Mouse (Mus musculus) embryonic stem cell, embryonic (primary cell): Measurements from ENCODE around the gene Tfe3.

ENCODE experiments used
- CTCF ChIA-PET, 4 experiments: fragments of 300-600 bp in 2 of 4; fragments of 350-600 bp in 2 of 4; sonication (Branson Sonifier 250); formaldehyde crosslinking; loops; one replicate each; lab custom pipeline; 2022; ENCODE audit warnings: inconsistent platforms in 2 of 4; lab: Charles Lee
- POLR2A ChIA-PET, 4 experiments: fragments of 300-600 bp in 2 of 4; fragments of 350-600 bp in 2 of 4; sonication (Branson Sonifier 250); formaldehyde crosslinking; loops; one replicate each; lab custom pipeline; 2022; ENCODE audit warnings: antibody characterized with exemption in 4 of 4, inconsistent platforms in 1 of 4; lab: Charles Lee

Gene Tfe3

GRCm38 (mm10) chrX:7772766-7773165 is 10.4 kb downstream of the Tfe3 start:
- CTCF ChIA-PET = interaction anchor here in 2 of 4 experiments (1.2 to 1.6 kb wide), 2 partner anchors 39 to 52 kb away, joined by 3 to 4 read pairs; no protein-coding TSS in a partner anchor
- POLR2A ChIA-PET = no interaction called here

- CTCF ChIA-PET = interaction anchor here in 1 of 4 experiments (0.6 to 1.0 kb wide), 4 partner anchors 18 to 325 kb away, joined by 3 to 4 read pairs (median 3); partner anchors contain the start of gene Praf2
Measured at GRCm38 (mm10) chrX:7775501-7776205, 13.3 kb downstream of the Tfe3 start.

GRCm38 (mm10) chrX:7776329-7777082 is 14.1 kb downstream of the Tfe3 start:
- ChIA-PET CTCF (interaction anchor here in 1 of 4 experiments (1.0 kb wide), 1 partner anchor 43 kb away, joined by 4 read pairs; no protein-coding TSS in a partner anchor), POLR2A (interaction anchor here in 3 of 4 experiments (0.6 to 4.8 kb wide), 10 partner anchors 10 to 207 kb away, joined by 3 to 41 read pairs (median 5); partner anchors contain the start of genes Tfe3 (in 2 of the 3), Gripap1 (in 1 of the 3), Pqbp1 (in 1 of the 3) and Timm17b (in 1 of the 3))

More at GRCm38 (mm10) chrX:7775501-7776205, 13.3 kb downstream of the Tfe3 start:
- POLR2A ChIA-PET = interaction anchor here in 3 of 4 experiments (0.5 to 4.8 kb wide), 12 partner anchors 10 to 172 kb away, joined by 3 to 41 read pairs (median 4); partner anchors contain the start of genes Tfe3 (in 2 of the 3), Gm45208 (in 1 of the 3), Gripap1 (in 1 of the 3) and Hdac6 (in 1 of the 3)

DNA sequence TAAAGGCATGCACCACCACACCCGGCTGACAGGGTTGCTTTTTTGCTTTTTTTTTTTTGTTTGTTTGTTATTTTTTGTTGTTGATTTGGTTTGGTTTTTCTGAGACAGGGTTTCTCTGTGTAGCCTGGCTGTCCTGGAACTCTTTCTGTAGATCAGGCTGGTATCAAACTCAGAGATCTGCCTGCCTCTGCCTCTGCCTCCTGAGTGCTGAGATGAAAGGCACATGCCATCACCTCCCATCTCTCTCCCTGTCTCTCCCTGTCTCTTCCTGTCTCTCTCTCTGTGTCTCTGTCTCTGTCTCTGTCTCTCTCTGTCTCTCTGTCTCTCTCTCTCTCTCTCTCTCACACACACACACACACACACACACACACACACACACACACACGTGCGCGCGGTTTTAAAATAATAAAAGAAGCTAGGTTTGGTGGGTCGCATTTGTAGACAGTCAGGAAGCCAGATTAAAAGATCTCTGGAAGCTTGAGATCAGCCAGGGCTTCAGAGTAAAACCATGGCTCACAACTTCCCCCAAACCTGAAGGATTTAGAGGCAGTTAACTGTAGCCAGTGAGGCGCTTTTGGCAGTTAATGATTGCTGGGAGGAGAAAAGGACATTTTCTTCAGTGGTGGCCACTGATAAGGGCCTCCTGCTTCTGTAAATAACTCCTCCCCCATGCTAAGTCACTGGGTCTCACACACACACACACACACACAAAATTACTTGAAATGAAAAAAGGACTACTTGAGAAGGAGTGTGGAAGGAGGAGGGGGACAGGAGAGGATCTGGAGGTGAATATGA is 16.3 kb downstream of the Tfe3 start:
- POLR2A ChIA-PET = interaction anchor here in 3 of 4 experiments (0.6 to 4.8 kb wide), 11 partner anchors 11 to 42 kb away, joined by 3 to 40 read pairs (median 4); partner anchors contain the start of genes Gripap1 (in 1 of the 3) and Tfe3 (in 1 of the 3)
- CTCF ChIA-PET = interaction anchor here in 2 of 4 experiments (0.6 to 1.2 kb wide), 6 partner anchors 11 to 46 kb away, joined by 3 to 5 read pairs (median 4); no protein-coding TSS in a partner anchor

DNA sequence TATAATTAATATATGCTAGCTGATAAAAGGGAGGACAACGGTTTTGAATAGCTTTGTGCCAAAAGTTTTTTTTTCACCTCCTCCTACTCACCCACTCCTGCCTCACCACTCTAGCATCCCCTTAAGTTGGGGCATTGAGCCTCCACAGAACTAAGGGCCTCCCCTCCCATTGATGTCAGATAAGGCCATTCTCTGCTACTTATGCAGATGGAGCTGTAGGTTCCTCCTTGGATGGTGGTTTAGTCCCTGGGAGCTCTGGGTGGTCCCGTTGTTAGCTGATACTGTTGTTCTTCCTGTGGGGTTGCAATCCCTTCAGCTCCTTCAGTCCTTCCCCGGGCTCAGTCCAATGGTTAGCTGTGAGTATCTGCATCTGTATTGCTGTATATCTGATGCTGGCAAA is 16.9 kb downstream of the Tfe3 start:
- ChIA-PET CTCF (interaction anchor here in 2 of 4 experiments (0.6 to 1.2 kb wide), 7 partner anchors 11 to 296 kb away, joined by 3 to 5 read pairs (median 3); no protein-coding TSS in a partner anchor), POLR2A (interaction anchor here in 2 of 4 experiments (0.6 to 1.7 kb wide), 8 partner anchors 10 to 43 kb away, joined by 3 to 8 read pairs (median 4); partner anchors contain the start of genes Gripap1 (in 1 of the 2) and Tfe3 (in 1 of the 2))

DNA sequence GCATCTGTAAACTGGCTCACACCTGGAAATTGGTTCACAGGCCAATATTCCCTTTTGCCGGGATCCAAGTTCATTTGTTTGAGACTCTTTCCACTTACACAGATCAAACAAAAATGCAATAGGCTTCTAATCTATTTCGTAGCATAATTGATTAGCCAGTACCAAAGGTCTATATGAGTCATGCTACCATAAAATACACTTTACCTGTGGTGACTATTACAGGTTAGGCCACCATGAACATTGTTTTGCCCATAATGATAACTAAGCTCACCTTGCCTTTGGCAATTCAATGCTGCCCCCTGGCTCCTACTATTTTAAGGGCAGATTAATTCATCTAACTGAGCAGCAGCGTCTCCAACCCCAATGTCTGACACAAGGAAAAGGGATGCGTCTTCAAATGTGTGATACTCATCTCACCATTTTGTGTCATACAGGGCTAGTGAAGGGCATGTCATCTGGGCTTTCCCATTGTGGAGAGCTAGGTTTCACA is 20.3 kb downstream of the Tfe3 start:
- POLR2A ChIA-PET = no interaction called here
- CTCF ChIA-PET = interaction anchor here in 2 of 4 experiments (1.2 to 2.3 kb wide), 2 partner anchors 10 to 49 kb away, joined by 4 to 6 read pairs; no protein-coding TSS in a partner anchor

DNA sequence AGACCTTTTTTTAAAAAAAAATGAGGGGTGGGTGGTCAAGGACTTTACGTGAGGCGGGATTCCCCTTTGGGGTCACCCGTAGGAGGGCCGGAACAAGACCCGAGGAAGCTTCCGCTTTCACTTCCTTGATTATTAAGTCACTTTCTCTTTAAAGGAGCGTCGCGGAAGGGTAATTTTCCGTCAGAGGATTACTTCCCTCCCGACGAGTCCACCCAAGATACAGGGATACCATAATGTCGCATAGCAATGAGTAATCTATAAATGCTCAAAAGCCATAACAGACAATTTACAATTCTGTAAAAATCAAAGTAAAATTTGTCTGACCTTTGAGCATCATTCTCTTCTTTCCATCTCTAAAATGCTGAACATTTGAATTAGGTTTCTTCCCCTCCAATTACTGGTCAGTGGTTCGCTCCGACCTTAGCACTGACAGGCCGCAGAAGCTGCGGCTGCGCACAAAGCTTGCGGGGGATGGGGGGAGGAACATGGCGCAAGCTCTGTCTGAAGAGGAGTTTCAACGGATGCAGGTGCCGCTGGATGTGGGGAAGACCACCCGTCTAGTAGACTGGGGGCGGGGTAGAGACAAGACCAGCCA is 27.3 kb downstream of the Tfe3 start, which contains the start of gene Gripap1:
Gene Gripap1, plus strand, starts transcription at position 224 of the 595 bp plus-strand sequence.
- CTCF ChIA-PET = interaction anchor here in 2 of 4 experiments (0.8 to 1.1 kb wide), 2 partner anchors 23 to 314 kb away, joined by 3 read pairs; no protein-coding TSS in a partner anchor
- POLR2A ChIA-PET = interaction anchor here in 3 of 4 experiments (0.7 to 2.3 kb wide), 16 partner anchors 10 to 285 kb away, joined by 3 to 8 read pairs (median 4); partner anchors contain the start of genes Hdac6 (in 1 of the 3), Suv39h1 (in 1 of the 3) and Tfe3 (in 1 of the 3)

DNA sequence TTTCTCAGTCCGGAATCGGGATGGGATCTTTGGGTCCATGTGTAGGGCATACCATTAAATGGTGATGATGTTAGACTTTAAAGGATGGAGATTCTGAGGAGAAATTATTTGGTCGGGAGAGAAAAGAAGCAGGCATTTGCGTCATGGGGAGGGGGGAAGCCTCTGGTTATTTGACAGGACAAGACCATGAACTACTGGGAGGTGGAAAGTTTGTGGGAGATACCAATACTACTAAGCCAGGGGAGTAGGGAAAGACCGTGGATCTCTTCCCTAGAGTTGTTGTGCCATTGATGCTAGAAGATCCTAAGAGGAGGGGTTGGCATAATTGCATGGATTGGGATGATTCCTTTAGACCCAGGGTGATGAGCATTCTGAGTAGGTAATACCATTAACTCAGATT is 27.9 kb downstream of the Tfe3 start:
- POLR2A ChIA-PET = interaction anchor here in 3 of 4 experiments (0.6 to 2.3 kb wide), 14 partner anchors 11 to 284 kb away, joined by 3 to 8 read pairs (median 4); partner anchors contain the start of genes Hdac6 (in 1 of the 3), Suv39h1 (in 1 of the 3) and Tfe3 (in 1 of the 3)
- CTCF ChIA-PET = no interaction called here

GRCm38 (mm10) chrX:7793361-7793760 is 31.0 kb downstream of the Tfe3 start:
- POLR2A ChIA-PET = interaction anchor here in 2 of 4 experiments (0.8 to 1.9 kb wide), 7 partner anchors 14 to 94 kb away, joined by 3 to 5 read pairs (median 3); partner anchors contain the start of gene Slc35a2 (in 1 of the 2)
- CTCF ChIA-PET = interaction anchor here (0.6 to 1.4 kb wide), 15 partner anchors 9 to 412 kb away, joined by 3 to 12 read pairs (median 3); partner anchors contain the start of gene Ccdc120 (in 1 of the 4)

GRCm38 (mm10) chrX:7795016-7795415 is 32.7 kb downstream of the Tfe3 start:
- ChIA-PET CTCF (interaction anchor here in 2 of 4 experiments (0.5 to 0.7 kb wide), 3 partner anchors 47 to 164 kb away, joined by 3 to 5 read pairs (median 3); no protein-coding TSS in a partner anchor), POLR2A (interaction anchor here in 3 of 4 experiments (0.5 to 1.0 kb wide), 6 partner anchors 31 to 146 kb away, joined by 3 to 6 read pairs (median 4); partner anchors contain the start of genes Eras (in 1 of the 3) and Praf2 (in 1 of the 3))

GRCm38 (mm10) chrX:7797327-7797726 is 35.0 kb downstream of the Tfe3 start:
- ChIA-PET POLR2A (no interaction called here), CTCF (interaction anchor here in 1 of 4 experiments (0.5 kb wide), 1 partner anchor 322 kb away, joined by 3 read pairs; no protein-coding TSS in a partner anchor)

DNA sequence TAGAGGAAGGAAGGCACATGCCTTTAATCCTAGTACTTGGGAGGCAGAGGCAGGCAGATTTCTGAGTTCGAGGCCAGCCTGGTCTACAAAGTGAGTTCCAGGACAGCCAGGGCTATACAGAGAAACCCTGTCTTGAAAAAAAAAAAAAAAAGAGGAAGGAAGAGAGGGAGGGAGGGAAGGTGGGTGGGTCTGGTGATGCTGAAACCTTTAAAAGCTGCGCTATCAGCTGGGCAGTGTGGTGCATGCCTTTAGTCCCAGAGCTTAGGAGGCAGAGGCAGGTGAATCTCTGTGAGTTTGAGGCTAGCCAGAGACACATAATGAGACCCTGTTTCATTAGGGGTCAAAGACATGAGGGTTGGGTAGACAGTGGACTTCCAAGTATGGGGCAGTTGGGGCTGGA is 39.8 kb downstream of the Tfe3 start:
- CTCF ChIA-PET = interaction anchor here in 2 of 4 experiments (0.5 to 1.1 kb wide), 3 partner anchors 68 to 211 kb away, joined by 3 to 5 read pairs (median 4); no protein-coding TSS in a partner anchor
- POLR2A ChIA-PET = interaction anchor here in 1 of 4 experiments (0.5 kb wide), 1 partner anchor 73 kb away, joined by 3 read pairs; no protein-coding TSS in a partner anchor

DNA sequence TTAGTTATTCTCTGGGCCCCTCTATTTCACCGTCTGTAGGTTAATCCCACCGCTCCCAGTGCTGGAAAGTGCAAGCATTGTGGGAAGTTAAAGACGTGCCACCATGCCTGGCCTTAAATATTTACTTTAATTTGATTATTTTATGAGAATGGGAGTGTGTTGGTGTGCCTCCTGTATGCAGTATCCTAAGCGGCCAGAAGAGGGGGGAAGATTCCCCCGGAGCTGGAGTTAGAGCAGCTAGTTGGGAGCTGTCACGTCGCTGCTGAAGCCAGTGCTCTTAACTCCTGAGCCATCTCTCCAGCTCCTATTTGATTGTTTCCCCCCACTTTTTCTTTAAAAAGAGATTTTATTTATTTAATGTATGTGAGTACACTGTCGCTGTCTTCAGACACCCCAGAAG is 52.7 kb downstream of the Tfe3 start:
- ChIA-PET CTCF (interaction anchor here in 3 of 4 experiments (0.6 to 1.6 kb wide), 9 partner anchors 9 to 203 kb away, joined by 3 to 6 read pairs (median 3); partner anchors contain the start of gene Otud5 (in 1 of the 3)), POLR2A (interaction anchor here in 1 of 4 experiments (0.9 to 1.0 kb wide), 2 partner anchors 27 to 55 kb away, joined by 3 read pairs; no protein-coding TSS in a partner anchor)

GRCm38 (mm10) chrX:7821865-7822779 is 59.8 kb downstream of the Tfe3 start, which contains the start of gene Kcnd1:
TSS of gene Kcnd1 (plus strand) at chrX:7822289.
- ChIA-PET CTCF (interaction anchor here in 1 of 4 experiments (0.8 to 1.6 kb wide), 2 partner anchors 32 to 193 kb away, joined by 3 to 4 read pairs; no protein-coding TSS in a partner anchor), POLR2A (interaction anchor here in 2 of 4 experiments (0.7 to 2.0 kb wide), 12 partner anchors 10 to 252 kb away, joined by 3 to 12 read pairs (median 3); partner anchors contain the start of genes Ccdc120 (in 1 of the 2), Gm45208 (in 1 of the 2), Hdac6 (in 1 of the 2) and Otud5 (in 1 of the 2))
